Mouse (Mus musculus) cerebellum, postnatal 14 days (tissue): ENCODE measurements around the gene Slc25a1.
"Not testable (repeated sequence)": the region's sequence is repeated elsewhere in the genome, so short reads cannot be mapped to it uniquely, and the experiment has no call there.

Experiments used
- DNase-seq, 2 experiments: peaks; one replicate each; pipeline ENCODE4 v3.0.0; 2021; ENCODE audit warnings: mixed read lengths in 2 of 2

Slc25a1 gene

DNA sequence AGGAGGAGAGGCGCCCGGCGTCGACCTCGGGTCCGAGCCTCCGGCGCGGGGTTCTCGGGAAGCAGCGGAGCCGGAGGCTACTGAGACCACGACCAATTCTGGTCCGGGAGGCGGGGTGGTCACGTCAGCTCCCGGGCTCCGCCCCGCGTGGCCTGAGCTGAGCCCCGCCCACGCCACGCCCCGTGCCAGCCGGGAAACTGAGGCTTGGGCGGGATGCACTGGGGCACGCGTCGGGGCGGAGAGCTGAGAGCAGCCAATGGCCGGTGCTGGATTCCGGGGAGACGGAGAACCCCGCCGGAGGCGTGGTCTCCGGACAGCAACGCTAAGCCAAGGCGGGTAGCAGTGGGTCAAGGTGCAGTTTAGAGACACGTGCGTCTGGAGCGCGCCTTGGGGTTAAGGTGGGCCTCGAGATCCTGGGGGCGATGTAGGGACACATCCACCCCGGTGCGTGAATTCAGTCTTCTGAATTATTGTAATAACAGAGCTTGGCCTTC lies at the start of gene Slc25a1:
Slc25a1 (minus strand) TSS at position 133 of the 494 bp plus-strand sequence.
- peak; percentile 68 to 75 for DNase-seq

DNA sequence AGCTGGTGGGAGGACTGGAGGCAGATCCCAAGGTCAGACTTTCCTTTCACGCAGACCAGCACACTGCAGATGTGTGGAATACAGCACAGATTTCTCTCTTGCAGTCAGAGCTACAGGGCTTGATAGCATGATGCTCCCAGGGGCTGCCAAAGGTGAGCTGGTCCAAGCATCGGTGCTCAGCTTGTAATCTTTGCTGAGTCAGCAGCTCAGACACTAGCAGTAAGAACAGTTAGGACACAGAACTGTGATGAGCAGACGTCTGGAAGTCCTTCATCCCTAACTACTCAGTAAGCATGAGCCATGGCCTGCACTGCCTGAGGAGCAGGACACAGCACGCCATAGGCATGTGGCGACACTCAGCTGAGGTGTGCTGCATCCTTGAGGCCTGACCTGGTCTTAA lies 43.8 kb upstream of the Slc25a1 start:
- DNase-seq = no peak

DNA sequence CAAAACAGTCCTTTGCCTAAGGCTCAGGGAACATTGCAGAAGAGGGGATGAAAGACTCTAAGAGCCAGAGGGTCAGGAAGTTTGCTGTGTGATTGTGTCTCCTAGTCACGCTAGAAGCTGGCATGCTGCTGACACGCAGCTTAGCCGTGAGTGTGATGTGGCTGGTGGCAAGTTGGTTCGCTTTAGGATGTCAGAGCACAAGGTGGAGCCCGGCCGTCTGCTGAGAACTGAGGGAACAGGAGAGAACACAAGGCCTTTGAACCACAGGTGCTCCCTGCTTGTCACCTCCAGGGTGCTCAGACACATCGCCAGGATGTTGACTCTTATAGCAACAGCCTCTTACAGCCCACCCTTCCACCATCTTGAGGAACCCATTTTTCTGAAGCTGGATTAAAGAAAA lies 34.1 kb upstream of the Slc25a1 start:
- no peak for DNase-seq

DNA sequence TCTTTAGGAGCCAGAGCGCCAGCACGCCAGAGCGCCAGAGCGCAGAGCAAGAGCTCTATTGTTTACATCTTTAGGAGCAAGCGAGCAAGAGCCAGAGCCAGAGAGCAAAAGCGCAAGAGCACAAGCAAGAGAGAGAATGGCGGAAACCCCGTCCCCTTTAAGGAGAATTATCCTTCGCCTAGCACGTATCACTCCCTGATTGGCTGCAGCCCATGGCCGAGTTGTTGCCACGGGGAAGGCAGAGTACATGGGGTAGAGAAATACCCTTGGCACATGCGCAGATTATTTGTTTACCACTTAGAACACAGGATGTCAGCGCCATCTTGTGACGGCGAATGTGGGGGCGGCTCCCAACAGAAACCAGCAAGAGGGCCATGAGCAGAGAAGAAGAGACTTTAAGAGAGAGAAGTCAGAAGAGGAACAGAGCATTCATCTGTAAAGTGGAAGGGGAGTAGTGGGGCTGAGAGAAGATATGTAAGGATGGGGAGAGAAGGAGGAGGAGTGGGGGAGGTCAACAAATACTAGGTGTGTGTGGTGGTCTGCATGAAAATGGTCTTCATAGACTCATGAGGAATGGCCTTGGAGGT lies 28.1 kb upstream of the Slc25a1 start:
- DNase-seq = not testable (repeated sequence)

DNA sequence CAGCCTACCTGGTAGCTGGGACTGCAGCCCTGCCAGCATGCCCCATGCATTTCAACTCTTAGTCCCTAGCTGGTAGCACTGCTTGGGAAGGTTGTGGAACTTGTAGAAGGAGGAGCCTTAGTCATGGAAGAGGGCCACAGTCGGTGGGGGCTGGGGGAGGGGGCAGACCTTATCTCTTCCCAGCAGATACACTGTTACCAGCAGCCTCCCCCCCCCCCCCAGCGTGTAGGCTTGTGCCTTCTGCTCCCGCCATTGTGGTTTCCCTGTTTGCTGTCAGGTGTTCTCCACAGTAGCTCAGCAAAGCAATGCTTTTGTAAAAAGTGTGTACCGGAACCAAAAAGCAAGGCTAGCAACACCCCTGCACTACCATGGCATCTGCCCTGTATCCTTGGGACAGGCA lies 23.6 kb upstream of the Slc25a1 start:
- no peak for DNase-seq

DNA sequence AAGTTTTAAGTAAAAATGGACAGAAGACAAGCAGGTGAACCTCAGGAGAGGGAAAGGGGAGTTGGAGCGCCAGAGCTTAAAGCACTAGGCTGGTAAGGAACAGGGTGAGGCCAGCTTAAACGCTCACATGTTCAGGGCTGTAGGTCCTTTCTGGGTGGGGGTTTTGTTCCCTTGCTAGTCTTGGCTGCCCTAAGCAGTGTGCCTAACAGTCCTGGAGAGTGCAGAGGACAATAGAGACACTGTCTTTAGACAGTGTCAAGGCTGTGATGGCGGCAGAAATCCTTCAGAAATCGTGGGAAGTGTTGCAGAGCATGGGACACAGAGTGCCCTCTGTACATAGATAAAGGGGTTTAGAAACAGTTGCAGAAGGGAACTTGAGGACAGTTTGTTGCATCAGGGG lies 22.0 kb upstream of the Slc25a1 start:
- no peak for DNase-seq

DNA sequence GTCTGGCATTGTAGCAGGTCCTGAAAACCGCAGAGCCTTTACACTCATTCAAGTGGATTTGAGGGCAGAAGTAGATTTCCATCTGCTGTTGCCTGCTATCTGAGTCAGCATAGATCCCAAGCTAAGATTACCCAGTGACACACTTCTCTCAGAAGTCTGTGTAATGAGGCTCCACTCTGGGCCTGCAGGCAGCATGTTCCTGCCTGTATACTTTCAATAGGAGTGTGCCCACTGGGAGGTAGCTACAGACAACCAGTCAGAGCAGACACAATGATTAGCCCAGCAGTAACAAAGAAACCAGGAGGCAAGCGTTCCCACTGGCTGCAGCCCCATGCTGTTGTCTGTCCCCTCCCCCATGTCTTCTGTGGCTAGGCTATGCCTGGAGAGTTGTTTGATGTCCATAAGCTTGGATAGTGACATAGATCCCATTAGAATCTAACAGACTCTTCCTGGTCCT lies 21.4 kb upstream of the Slc25a1 start:
- DNase-seq = no peak

DNA sequence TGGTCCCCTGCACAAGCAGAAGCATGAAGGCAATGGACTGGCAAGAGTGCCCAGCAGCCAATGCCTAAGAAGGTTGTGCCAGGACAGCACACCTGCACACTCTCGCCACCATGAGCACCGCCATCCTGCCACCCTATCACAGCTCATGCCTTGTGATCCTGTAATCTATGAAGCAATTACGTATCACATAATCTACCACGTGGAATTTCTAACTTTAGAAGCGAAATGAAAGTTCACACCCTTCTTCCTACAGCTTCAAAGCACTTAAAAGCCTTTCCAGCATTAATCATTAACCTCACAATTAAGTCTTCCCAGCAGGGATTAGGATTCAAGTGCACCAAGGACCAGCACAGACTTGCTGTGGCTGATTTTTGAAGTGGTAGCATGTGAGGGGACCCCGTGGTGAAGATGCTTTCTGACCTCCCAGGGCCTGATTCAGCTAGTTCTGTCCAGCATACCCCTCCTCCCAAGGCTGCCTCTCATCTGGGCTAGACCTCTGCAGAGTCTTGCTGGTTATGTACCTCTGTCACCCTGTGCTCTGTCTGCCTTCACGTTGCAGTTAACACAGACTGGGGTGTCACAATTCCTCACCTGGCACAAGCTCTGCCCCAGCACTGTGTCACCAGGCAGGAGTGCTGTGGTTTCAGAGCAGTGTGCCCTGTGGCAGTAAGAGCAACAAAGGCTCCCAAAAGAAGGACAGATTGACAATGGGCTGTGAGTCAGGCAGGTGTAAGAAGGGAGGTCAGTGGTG lies 17.2 kb upstream of the Slc25a1 start:
- no peak for DNase-seq

DNA sequence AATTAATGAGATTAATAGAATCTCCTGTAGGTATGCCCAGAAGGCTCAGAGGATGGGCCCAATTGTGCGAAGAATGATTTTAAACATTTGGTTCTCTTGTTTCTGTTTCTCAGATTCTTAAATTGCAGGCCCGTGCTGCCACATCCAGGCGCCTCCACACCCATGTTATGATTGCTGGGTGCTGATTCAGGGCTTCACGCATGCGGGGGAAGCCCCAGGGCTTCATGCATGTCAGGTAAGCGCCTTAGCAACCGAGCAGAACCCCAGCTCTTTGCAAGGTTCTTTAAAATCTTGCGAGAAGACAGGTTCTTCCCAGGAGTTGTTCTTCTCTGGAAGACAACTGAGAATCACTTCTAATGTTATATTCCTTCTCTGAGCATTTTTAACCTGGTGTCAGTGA lies 15.4 kb upstream of the Slc25a1 start:
- DNase-seq = no peak

DNA sequence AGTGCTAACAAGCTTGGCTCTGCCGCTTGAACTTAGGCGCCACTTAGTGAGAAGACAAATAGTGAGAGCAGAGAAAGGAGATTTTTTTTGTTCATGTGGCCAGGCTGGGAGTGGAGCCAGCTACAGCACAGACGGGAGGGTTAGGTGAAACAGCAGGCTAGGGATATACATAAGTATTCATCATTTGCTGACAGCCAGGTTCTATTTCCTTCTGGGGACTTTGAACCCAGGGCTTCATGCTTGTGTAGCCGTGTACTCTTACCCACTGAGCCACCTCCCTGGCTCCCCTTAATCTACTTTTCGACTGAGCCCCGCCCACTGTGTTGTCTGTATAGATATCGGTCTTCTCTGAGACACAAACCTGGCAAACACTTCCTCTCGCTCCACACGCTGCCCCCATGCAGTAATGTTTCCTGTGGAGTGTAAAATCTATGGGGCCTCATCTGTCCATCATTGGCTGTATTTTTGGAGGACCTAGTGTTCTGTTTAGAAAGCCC lies 11.3 kb upstream of the Slc25a1 start:
- DNase-seq = no peak

DNA sequence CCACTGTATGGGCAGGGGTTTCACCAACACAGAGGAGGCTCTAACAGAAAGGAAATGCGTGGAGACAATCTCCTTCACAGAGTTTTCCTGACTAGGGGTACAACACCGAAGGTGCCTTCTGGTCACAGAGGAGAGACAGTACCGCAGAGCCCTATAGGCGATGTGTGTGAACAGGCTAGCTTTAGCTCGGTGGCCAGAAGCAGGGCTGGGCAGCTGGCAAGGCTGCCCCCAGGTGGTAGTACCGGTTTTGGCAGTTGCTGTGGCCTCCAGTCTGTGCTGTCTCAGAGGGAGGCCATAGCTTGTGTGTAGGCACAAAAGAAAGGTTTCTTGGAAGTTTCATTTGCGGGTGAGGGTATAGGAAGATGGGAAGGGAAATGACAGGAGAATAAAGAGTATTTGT lies 10.8 kb upstream of the Slc25a1 start:
- peak; percentile 68 to 75 for DNase-seq

DNA sequence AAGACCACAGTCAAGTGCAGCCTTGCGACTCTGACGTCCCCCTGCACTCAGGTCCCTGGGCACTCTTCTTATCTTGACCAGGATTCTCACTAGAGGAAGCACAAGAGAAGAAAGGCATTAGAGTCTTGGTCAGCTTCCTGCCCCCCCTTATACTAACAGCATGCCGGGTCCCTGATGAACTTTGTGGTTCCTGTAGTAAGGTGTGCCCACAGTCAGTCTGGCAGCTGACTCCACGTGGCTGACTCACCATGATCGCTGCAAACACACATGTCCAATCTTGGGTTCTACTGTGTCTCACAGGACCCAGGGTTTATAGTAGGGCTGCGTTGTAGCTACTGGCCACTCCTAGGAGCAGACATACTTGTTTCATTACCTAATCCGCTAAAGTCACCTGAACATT lies 10.2 kb upstream of the Slc25a1 start:
- DNase-seq = no peak

DNA sequence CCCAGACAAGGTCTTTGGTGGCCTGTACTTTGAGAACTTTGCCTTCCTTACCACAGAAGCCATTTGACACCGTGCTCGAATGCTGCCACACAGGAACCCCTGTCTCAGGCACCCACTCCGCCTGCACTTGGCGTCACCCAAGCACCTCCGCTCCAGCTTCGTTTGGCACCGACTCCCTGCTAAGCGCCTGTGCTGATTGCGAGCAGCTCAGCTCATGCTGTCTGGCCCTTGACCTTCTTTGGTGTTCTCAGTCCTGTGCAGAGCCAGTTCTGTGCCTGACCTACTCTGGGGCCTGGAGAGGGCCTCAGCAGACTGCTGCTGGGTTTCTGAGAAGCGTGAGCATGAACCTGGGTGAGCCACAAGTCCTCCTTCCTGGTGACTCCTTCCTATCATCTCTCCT lies 8.8 kb upstream of the Slc25a1 start:
- no peak for DNase-seq

DNA sequence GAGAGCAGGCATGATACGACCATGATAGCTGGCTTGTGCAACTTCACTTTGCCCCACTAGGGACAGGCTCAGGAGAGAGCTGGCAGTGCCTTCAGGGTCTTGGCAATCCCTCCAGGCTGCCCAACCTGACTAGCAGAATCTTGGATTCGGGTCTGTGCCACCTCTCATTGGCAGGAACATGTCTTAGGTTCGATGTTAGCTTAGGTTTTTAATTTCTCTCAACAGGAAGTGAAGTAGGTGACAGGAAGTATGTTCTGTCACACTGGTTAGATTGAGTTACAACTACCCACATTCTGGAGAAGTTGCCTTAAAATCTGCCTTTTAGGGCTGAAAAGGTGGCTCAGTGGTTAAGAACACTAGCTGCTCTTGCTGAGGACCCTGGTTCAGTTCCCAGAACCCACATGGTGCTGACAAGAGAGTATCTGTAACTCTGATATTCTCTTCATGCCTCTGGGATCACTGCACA lies 6.5 kb upstream of the Slc25a1 start:
- DNase-seq = no peak

DNA sequence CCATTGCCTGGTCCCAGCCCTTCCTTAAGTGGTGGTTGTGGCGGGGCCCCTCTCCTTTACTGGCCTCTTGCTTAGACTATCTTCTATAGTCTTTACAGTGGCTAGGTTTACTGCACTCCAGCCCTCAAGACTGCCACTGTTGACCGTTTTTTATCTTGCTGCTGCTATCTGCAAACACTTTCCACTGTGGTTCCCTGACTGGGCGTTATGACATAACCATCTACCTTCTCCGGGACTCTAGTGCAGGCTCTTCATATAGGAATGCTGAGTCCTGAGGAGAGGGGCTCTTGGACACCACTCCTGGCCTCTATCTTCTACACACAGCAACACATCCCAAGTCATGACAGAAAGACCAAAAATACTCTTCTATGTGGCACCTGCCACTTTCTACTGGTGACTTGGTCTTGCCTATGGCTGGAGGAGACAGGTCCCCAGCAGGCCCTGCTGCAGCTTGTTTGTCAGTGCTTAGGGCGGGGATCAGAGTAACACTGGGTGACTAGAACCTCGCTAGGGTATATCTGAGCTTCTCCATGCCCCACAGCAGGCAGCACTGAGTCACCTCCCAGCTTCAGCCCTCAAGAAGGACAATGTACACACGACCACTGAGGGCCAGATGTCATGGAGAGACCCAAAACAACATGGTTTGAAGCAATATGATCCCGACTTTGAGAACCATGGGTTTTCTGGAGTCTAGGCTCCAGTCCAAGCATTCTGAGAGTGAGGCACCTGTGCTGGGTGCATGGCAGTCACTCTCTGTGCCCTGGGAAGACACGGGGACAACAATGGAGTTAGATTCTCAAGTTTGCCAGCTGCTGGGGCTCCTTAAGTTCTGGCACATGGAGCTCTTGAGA lies 5.8 kb upstream of the Slc25a1 start:
- DNase-seq = no peak

DNA sequence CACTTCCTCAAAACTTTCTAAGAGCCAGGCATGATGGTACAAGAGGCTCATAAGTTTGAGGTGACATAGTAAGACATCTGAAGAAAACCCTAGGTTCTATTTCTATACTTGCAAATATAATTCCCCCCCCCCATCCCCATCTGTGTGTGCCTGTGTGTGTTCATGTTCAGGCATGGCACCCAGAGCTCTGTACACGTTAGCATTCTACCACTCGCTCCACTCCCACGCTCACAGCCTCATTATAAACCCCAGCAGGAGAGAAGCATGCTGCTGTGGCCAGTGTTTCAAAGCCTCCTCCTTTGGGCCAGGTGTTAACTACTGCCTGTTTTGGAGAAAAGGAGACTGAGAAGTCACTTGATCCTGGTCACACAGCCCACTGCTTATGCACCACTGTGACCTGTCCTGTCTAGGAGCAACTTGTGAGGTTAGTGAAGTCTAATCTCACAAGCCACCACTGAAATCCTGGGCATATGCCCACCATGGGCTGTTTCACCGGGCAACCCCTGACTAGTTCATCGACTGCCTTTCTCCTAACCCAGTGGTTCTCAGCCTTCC lies 4.0 kb upstream of the Slc25a1 start:
- DNase-seq = no peak

DNA sequence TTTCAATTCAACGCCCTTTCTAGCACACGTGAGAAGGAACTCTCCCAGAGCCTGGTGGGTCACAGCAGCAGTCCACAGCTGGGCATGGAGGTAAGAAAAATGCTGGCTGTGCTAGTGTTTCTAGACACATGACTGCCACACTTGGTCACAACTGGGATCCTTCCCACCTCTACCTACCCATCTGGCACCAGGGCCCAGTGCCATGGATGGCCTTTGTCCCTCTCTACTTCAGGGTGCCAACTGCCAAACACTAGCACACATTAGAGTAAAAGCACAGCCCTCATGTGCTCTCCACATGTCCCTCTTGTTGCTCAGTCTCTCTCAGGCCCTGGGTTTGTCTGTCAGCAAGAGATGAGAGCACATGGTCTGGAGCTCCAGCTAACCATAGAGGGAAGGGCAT lies 1.6 kb upstream of the Slc25a1 start:
- DNase-seq = peak; percentile 38 to 40

DNA sequence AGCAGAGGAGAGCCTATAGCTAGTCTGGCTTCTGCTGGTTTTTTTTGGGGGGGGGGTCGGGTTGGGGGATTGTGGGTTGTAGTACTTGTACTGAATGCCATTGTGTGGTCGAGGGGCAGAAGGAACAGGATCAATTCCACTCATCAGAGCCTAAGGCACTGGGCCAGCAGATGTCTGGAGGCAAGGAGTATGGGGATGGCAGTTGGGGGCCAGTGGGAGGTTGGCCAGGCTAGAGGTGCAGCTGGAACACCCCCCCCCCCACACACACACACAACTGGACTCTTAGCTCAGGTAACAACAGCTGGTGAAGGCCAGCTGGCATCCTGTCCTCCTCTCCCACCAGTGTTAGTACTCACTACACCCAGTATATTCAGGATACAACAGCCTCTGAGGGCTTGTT lies 1.2 kb upstream of the Slc25a1 start:
- peak in 1 of 2 experiments; percentile 48 for DNase-seq

DNA sequence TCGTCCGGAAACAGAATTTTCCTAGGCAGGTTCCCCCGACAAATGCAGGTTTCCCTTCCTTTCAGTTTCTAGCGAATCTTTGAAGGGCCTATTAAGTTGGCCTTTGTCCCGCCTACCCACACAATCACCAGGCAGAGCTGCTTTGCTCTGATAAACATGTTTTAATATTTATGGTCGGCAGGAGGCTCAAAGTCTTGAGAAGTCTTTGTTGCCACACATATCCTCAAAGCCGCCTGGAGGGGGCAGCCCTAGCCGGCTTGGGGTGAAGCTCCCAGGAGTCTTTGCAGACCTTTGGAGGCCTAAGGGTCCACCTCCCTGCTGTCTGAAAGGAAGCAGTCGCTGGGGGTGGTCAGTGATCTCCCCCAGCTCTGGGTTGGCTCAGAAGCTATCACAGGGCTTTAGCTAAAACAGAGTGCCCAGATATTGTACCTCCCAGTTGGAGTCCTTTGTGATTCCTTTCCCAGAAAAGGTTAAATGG lies 647 bp upstream of the Slc25a1 start:
- peak; percentile 55 to 71 for DNase-seq

DNA sequence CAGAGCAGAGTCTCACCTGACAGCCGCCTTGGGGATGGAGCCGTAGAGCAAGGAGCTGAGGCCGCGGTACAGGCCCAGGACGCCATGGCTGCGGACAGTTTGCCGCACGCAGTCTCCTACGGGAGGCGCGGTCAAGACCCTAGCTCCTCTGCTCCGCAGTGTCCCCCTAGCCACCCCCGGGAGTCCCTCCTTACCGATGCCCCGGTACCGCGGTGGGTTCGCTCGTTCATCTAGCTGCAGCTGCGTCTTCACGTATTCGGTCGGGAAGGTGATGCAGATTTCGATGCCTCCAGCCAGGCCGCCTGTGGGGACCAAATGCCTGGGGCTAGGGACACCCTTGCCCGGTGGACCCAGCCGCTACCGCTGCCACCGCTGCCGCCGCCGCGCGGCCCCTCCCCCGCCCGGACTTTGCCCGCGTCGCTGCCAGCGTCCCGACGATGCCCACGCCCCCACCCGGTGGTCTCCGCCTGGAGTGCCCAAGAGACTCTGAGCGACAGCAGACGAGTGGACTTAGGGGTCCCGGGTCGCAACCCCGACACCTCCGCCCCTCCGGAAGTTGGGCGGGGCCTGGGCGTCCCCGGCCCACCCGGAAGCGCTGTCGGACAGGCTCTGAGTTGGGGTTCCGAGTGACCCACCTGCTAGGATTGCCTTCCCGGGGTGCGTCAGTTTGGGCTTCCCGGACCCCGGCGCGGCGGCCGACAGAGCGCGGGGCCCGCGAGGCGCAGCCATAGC lies 502 bp downstream of the Slc25a1 start:
- peak; percentile 44 to 57 for DNase-seq

DNA sequence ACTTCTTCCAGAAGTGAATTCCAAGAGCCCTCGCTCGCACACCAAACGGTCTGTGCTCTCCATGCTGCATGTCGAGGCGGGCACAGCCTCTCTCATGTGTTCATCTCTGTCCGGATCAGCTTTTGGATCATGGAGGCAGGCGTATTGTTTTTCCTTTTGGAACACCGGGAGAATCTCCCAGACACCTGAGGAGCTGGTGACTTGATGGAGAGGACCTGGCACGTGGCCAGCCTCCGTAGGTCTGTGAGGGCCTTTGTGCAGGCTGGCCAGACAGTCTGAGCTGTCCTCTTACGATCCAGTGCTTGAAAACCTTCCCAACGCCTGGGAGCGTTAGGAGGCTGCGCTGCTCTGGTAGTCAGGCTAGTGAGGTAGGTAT lies 5.9 kb downstream of the Slc25a1 start:
- DNase-seq = peak in 1 of 2 experiments; percentile 71
